Comparison of ENCODE assay signal across 35 mouse cellular contexts in genomic region chr11:115100741-115101140, GRCm38 (mm10). TPM values are rescaled to one million over a fixed set of nuclear protein-coding genes. Genes with fewer than 3 reads are reported as not detected.
DNase-seq lines count a peak whose midpoint lies in the region; ATAC-seq and TF ChIP-seq lines count a peak whose summit lies in the region.
"Had no signal": no experiment of that assay in that cellular context is flagged by ENCODE, and none has a peak within 500 bp of the region (broad histone marks: within the 10 kb centered on the region; RNA-seq: fewer than 3 reads in every experiment).

No protein-coding gene starts in this region.

- 80% methylated on average over 7 of the region's 7 CpGs for WGBS in midbrain, embryonic 11.5 days
- WGBS in midbrain, embryonic 15.5 days, result 73% methylated on average over 7 of the region's 7 CpGs
- 33% methylated on average over 7 of the region's 7 CpGs for WGBS in embryonic facial prominence, embryonic 11.5 days
- WGBS in liver, postnatal 0 days (ENCODE audit: insufficient replicate concordance), result 72% methylated on average over 7 of the region's 7 CpGs

- no peaks in the 10 kb centered on the region for H3K4me1 ChIP-seq in midbrain, embryonic 11.5 days (ENCODE audit: control insufficient read depth, insufficient read depth, low read length)
- no peaks in the 10 kb centered on the region for H3K4me1 ChIP-seq in midbrain, embryonic 15.5 days
- H3K4me1 ChIP-seq in embryonic facial prominence, embryonic 11.5 days (ENCODE audit: control insufficient read depth, insufficient read depth, low read length), result peaks cover 2% of the 10 kb centered on the region; the same call in 1 of the 2 replicates
- H3K4me1 ChIP-seq in liver, postnatal 0 days (ENCODE audit: insufficient read depth), result no peaks in the 10 kb centered on the region
- H3K4me1 ChIP-seq: heart, embryonic 13.5 days; liver, embryonic 12.5 days had no signal

- ATAC-seq in midbrain, embryonic 11.5 days (ENCODE audit: low FRiP score), result no peak
- ATAC-seq in midbrain, embryonic 15.5 days (replicated peaks), result no peak
- no peak for ATAC-seq in embryonic facial prominence, embryonic 11.5 days (replicated peaks; ENCODE audit: insufficient number of reproducible peaks, low FRiP score, low TSS enrichment, low read depth)
- no peak for ATAC-seq in liver, postnatal 0 days
- ATAC-seq: CD4-positive, CD25-positive, alpha-beta regulatory T cell, adult 4 months; forebrain, embryonic 16.5 days; hindbrain, embryonic 16.5 days; intestine, embryonic 15.5 days; liver, embryonic 12.5 days; lung, postnatal 0 days; midbrain, embryonic 16.5 days had no signal

- no peak overlapping the region for H3K4me3 ChIP-seq in midbrain, embryonic 11.5 days (ENCODE audit: low read depth, low read length)
- no peak overlapping the region for H3K4me3 ChIP-seq in midbrain, embryonic 15.5 days
- H3K4me3 ChIP-seq in embryonic facial prominence, embryonic 11.5 days (ENCODE audit: low read depth, low read length), result no peak overlapping the region
- H3K4me3 ChIP-seq in liver, postnatal 0 days (ENCODE audit: low read depth, low read length), result no peak overlapping the region
- H3K4me3 ChIP-seq: embryonic facial prominence, embryonic 13.5 days; erythroblast, embryonic 14.5 days; heart, adult 2 months; heart, embryonic 13.5 days; hindbrain, embryonic 10.5 days; intestine, embryonic 15.5 days; liver, embryonic 12.5 days had no signal

- no peak overlapping the region for H3K9ac ChIP-seq in midbrain, embryonic 11.5 days (ENCODE audit: low read length)
- no peak overlapping the region for H3K9ac ChIP-seq in midbrain, embryonic 15.5 days
- no peak overlapping the region for H3K9ac ChIP-seq in embryonic facial prominence, embryonic 11.5 days (replicated peaks; ENCODE audit: low read length)
- H3K9ac ChIP-seq in liver, postnatal 0 days (replicated peaks), result no peak overlapping the region
- H3K9ac ChIP-seq: embryonic facial prominence, embryonic 13.5 days; heart, embryonic 13.5 days; intestine, embryonic 15.5 days; liver, embryonic 12.5 days had no signal

- H3K9me3 ChIP-seq in midbrain, embryonic 11.5 days (ENCODE audit: control insufficient read depth, low read length), result no peaks in the 10 kb centered on the region
- no peaks in the 10 kb centered on the region for H3K9me3 ChIP-seq in midbrain, embryonic 15.5 days
- no peaks in the 10 kb centered on the region for H3K9me3 ChIP-seq in embryonic facial prominence, embryonic 11.5 days (replicated peaks; ENCODE audit: control insufficient read depth, low read length)
- H3K9me3 ChIP-seq in liver, postnatal 0 days (ENCODE audit: low read length), result no peaks in the 10 kb centered on the region
- H3K9me3 ChIP-seq: embryonic facial prominence, embryonic 13.5 days; heart, embryonic 13.5 days; hindbrain, embryonic 10.5 days; intestine, embryonic 15.5 days; liver, embryonic 12.5 days had no signal

- no peak overlapping the region for H3K27ac ChIP-seq in midbrain, embryonic 11.5 days (ENCODE audit: low read depth, low read length)
- no peak overlapping the region for H3K27ac ChIP-seq in midbrain, embryonic 15.5 days
- no peak overlapping the region for H3K27ac ChIP-seq in embryonic facial prominence, embryonic 11.5 days (replicated peaks; ENCODE audit: low read depth, low read length)
- H3K27ac ChIP-seq in liver, postnatal 0 days (ENCODE audit: low read depth), result no peak overlapping the region
- H3K27ac ChIP-seq: embryonic facial prominence, embryonic 13.5 days; heart, adult 2 months; heart, embryonic 13.5 days; hindbrain, embryonic 10.5 days; intestine, embryonic 15.5 days; kidney, postnatal 0 days; liver, embryonic 12.5 days; macrophage had no signal

- TF ChIP-seq CTCF in liver, postnatal 0 days (IDR thresholded peaks at IDR 0.05; ENCODE audit: low read depth), result no peak

- H3K36me3 ChIP-seq in midbrain, embryonic 11.5 days (ENCODE audit: control insufficient read depth, insufficient read depth, low read length), result no peaks in the 10 kb centered on the region
- H3K36me3 ChIP-seq in midbrain, embryonic 15.5 days (replicated peaks), result no peaks in the 10 kb centered on the region
- H3K36me3 ChIP-seq in embryonic facial prominence, embryonic 11.5 days (replicated peaks; ENCODE audit: control insufficient read depth, insufficient read depth, low read depth, low read length), result no peaks in the 10 kb centered on the region
- no peaks in the 10 kb centered on the region for H3K36me3 ChIP-seq in liver, postnatal 0 days (replicated peaks; ENCODE audit: insufficient read depth, low read length)
- H3K36me3 ChIP-seq: embryonic facial prominence, embryonic 13.5 days; heart, embryonic 13.5 days; hindbrain, embryonic 10.5 days; intestine, embryonic 15.5 days; liver, embryonic 12.5 days had no signal

- no peak overlapping the region for H3K4me2 ChIP-seq in midbrain, embryonic 11.5 days
- H3K4me2 ChIP-seq in midbrain, embryonic 15.5 days, result no peak overlapping the region
- no peak overlapping the region for H3K4me2 ChIP-seq in embryonic facial prominence, embryonic 11.5 days (ENCODE audit: low read depth, low read length)
- no peak overlapping the region for H3K4me2 ChIP-seq in liver, postnatal 0 days (ENCODE audit: low read depth, low read length)
- H3K4me2 ChIP-seq: embryonic facial prominence, embryonic 13.5 days; heart, embryonic 13.5 days; intestine, embryonic 15.5 days; liver, embryonic 12.5 days had no signal

- no peaks in the 10 kb centered on the region for H3K27me3 ChIP-seq in midbrain, embryonic 11.5 days (ENCODE audit: control insufficient read depth, insufficient read depth, low read length)
- H3K27me3 ChIP-seq in midbrain, embryonic 15.5 days (replicated peaks), result no peaks in the 10 kb centered on the region
- H3K27me3 ChIP-seq in embryonic facial prominence, embryonic 11.5 days (ENCODE audit: control insufficient read depth, insufficient read depth, low read length), result no peaks in the 10 kb centered on the region
- H3K27me3 ChIP-seq in liver, postnatal 0 days (ENCODE audit: insufficient read depth, low read length), result no peaks in the 10 kb centered on the region
- H3K27me3 ChIP-seq: heart, embryonic 13.5 days; intestine, embryonic 15.5 days; liver, embryonic 12.5 days had no signal

- TF ChIP-seq EP300 in liver, postnatal 0 days (IDR thresholded peaks at IDR 0.05; ENCODE audit: low read depth), result no peak

- DNase-seq in midbrain, embryonic 11.5 days (ENCODE audit: low spot score, missing footprints), result peak; percentile 56
- DNase-seq in adipocyte (ENCODE audit: low spot score), result peak; percentile 11
- DNase-seq in embryonic facial prominence, embryonic 11.5 days (ENCODE audit: low spot score), result peak; percentile 78
- peak; percentile 55 for DNase-seq in mesoderm, embryonic 11.5 days (ENCODE audit: low read depth, low spot score)
- no peak for DNase-seq in layer of hippocampus, adult 9-10 months (ENCODE audit: low spot score)
- no peak for DNase-seq in cerebellum, postnatal 25 days
- DNase-seq in liver, postnatal 0 days, result no peak
- DNase-seq: adrenal gland, postnatal 25 days; cerebellum, adult 18-20 months; cerebellum, postnatal 36 days; heart, adult 2 months; heart, postnatal 10 days; kidney, adult 2 months; kidney, postnatal 4 days; layer of hippocampus, postnatal 36 days; lung, adult 18-20 months; thymus, adult 2 months; thymus, postnatal 36 days had no signal

RNA-seq across cellular contexts. Expression of gene Rab37, which starts 9.5 kb away (rescaled TPM):
- polyA plus RNA-seq in midbrain, embryonic 11.5 days (2014; fragmentation: Nextera tagmentation; extraction: Ambion mirVana), result 0.61 and 0.69 TPM in 2 replicates
- 0.49 and 1.1 TPM in 2 replicates for polyA plus RNA-seq in midbrain, embryonic 15.5 days (2015; fragmentation: Nextera tagmentation; extraction: Ambion mirVana)
- 1.4 and 1.9 TPM in 2 replicates for polyA plus RNA-seq in embryonic facial prominence, embryonic 11.5 days (2014; fragmentation: Nextera tagmentation; extraction: Ambion mirVana)
- 2.5 and 3.1 TPM in 2 replicates for polyA plus RNA-seq in liver, postnatal 0 days (2015; fragmentation: Nextera tagmentation; extraction: Ambion mirVana)

RNA-seq across cellular contexts. Expression of gene Cd300lf, which starts 33.1 kb away (rescaled TPM):
- not detected in 2 replicates for polyA plus RNA-seq in midbrain, embryonic 11.5 days (2014; fragmentation: Nextera tagmentation; extraction: Ambion mirVana)
- 0.20 and 0.27 TPM in 2 replicates for polyA plus RNA-seq in midbrain, embryonic 15.5 days (2015; fragmentation: Nextera tagmentation; extraction: Ambion mirVana)
- polyA plus RNA-seq in embryonic facial prominence, embryonic 11.5 days (2014; fragmentation: Nextera tagmentation; extraction: Ambion mirVana), result not detected in 2 replicates
- 8.5 and 9.3 TPM in 2 replicates for polyA plus RNA-seq in liver, postnatal 0 days (2015; fragmentation: Nextera tagmentation; extraction: Ambion mirVana)
- polyA plus RNA-seq: erythroblast, embryonic 14.5 days; forebrain, embryonic 11.5 days; hindbrain, embryonic 10.5 days; neural tube, embryonic 11.5 days had no signal

RNA-seq across cellular contexts. Expression of gene Cd300e, which starts 38.8 kb away (rescaled TPM):
- polyA plus RNA-seq in midbrain, embryonic 11.5 days (2014; fragmentation: Nextera tagmentation; extraction: Ambion mirVana), result not detected in 2 replicates
- polyA plus RNA-seq in midbrain, embryonic 15.5 days (2015; fragmentation: Nextera tagmentation; extraction: Ambion mirVana), result not detected in 2 replicates
- polyA plus RNA-seq in embryonic facial prominence, embryonic 11.5 days (2014; fragmentation: Nextera tagmentation; extraction: Ambion mirVana), result not detected in 2 replicates
- polyA plus RNA-seq in liver, postnatal 0 days (2015; fragmentation: Nextera tagmentation; extraction: Ambion mirVana), result 0.98 and 1.1 TPM in 2 replicates
- polyA plus RNA-seq: brain, embryonic 14.5 days; embryonic facial prominence, embryonic 13.5 days; erythroblast, embryonic 14.5 days; forebrain, embryonic 11.5 days; forebrain, embryonic 16.5 days; heart, embryonic 13.5 days; hindbrain, embryonic 10.5 days; kidney, postnatal 0 days; neural tube, embryonic 11.5 days had no signal

RNA-seq across cellular contexts. Expression of gene Cd300ld3, which starts 52.5 kb away (rescaled TPM):
- not detected in 2 replicates for polyA plus RNA-seq in midbrain, embryonic 11.5 days (2014; fragmentation: Nextera tagmentation; extraction: Ambion mirVana)
- polyA plus RNA-seq in midbrain, embryonic 15.5 days (2015; fragmentation: Nextera tagmentation; extraction: Ambion mirVana), result not detected in 2 replicates
- polyA plus RNA-seq in embryonic facial prominence, embryonic 11.5 days (2014; fragmentation: Nextera tagmentation; extraction: Ambion mirVana), result not detected in 2 replicates
- polyA plus RNA-seq in liver, postnatal 0 days (2015; fragmentation: Nextera tagmentation; extraction: Ambion mirVana), result not detected in 2 replicates
- polyA plus RNA-seq: CD4-positive, CD25-positive, alpha-beta regulatory T cell, adult 4 months; embryonic facial prominence, embryonic 13.5 days; erythroblast, embryonic 14.5 days; forebrain, embryonic 11.5 days; forebrain, embryonic 16.5 days; heart, embryonic 13.5 days; hindbrain, embryonic 10.5 days; hindbrain, embryonic 16.5 days; intestine, embryonic 15.5 days; kidney, postnatal 0 days; lung, postnatal 0 days; midbrain, embryonic 16.5 days; neural tube, embryonic 11.5 days had no signal

Comparison
In these comparisons a context has a peak if more than half of its experiments do, and no peak if none do; other contexts are left out.
1. DNase-seq: peak in midbrain, embryonic 11.5 days (single experiment), adipocyte (single experiment), embryonic facial prominence, embryonic 11.5 days (single experiment) and mesoderm, embryonic 11.5 days (single experiment); none in layer of hippocampus, adult 9-10 months (single experiment), cerebellum, postnatal 25 days (0 of 2) and liver, postnatal 0 days (single experiment).